Mouse (Mus musculus) G1E-ER4 (cell line): ENCODE measurements around the gene Gm30191. TPM values are rescaled to one million over a fixed set of nuclear protein-coding genes. Genes with fewer than 3 reads are reported as not detected.

ENCODE experiments used
- GATA1 ChIP-seq: IDR thresholded peaks from one replicate; pipeline ENCODE4 v1.8.0; 2012; ENCODE audit warnings: low read length, inconsistent platforms
- polyA plus RNA-seq: library from polyadenylated mRNA; stranded (reverse); fragments of >175 nt; gene quantifications from 2 replicates; pipeline ENCODE4 v1.2.3, GENCODE M21; 2012

The Gm30191 gene
- polyA plus RNA-seq, 1 experiment: not detected

- no peak for TF ChIP-seq GATA1
Measured at GRCm38 (mm10) chr4:134296523-134296922, 49.8 kb downstream of the Gm30191 start.

DNA sequence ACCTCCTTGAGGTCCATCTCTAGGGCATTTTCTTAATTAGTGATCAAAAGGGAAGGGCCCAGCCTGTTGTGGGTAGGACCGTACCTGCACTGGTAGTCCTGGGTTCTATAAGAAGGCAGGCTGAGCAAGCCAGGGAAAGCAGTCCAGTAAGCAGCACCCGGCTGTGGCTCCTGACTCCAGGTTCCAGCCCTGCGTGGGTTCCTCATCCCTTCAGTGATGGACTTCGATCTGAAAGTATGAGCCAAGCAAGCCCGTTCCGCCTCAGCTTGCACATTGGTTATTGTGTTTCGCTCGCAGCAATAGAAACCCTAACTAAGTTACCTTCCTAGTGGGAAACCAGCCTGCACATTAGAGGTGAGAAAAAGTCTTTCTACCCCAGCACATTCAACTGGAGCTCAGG, 50.6 kb downstream of the Gm30191 start:
- TF ChIP-seq GATA1: no peak

GRCm38 (mm10) chr4:134298626-134299497, 52.1 kb downstream of the Gm30191 start:
- TF ChIP-seq GATA1: no peak

DNA sequence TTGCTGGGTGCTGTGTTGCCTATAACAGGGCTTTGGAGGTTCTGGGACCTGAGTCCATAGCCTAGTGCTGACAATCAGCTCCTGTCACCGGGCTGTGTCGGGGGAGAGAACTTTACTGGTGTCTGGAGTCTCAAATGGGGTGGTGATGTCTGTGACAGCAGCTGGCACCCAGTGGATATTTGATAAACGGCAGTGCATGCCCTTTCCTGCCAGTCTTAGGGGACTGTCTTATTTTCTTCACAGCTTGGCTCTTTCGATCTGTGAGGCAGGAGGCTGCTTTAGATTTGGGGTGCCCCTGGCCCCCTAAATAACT, 52.7 kb downstream of the Gm30191 start:
- TF ChIP-seq GATA1: no peak

Other genes with a start within 250 kb of the Gm30191 start
- 24.0 and 27.2 TPM in 2 replicates for gene Dhdds, start 246.0 kb upstream of the Gm30191 start, polyA plus RNA-seq
- gene Lin28a, start 228.1 kb upstream of the Gm30191 start, polyA plus RNA-seq: not detected in 2 replicates
- gene Zfp683, start 193.1 kb upstream of the Gm30191 start, polyA plus RNA-seq: not detected in 2 replicates
- 0.13 TPM in 2 replicates for gene Crybg2, start 186.1 kb upstream of the Gm30191 start, polyA plus RNA-seq
- 0.18 TPM in 1 of 2 replicates, not detected in the other for gene Cd52, start 151.9 kb upstream of the Gm30191 start, polyA plus RNA-seq
- gene Ubxn11, start 144.4 kb upstream of the Gm30191 start, polyA plus RNA-seq: 6.2 and 11.1 TPM in 2 replicates
- gene Sh3bgrl3, start 118.1 kb upstream of the Gm30191 start, polyA plus RNA-seq: 86.9 and 168 TPM in 2 replicates
- gene Cep85, start 59.8 kb upstream of the Gm30191 start, polyA plus RNA-seq: 35.7 and 85.6 TPM in 2 replicates
- gene Gm7534, start 43.9 kb upstream of the Gm30191 start, polyA plus RNA-seq: not detected in 2 replicates
- gene Catsper4, start 19.6 kb upstream of the Gm30191 start, polyA plus RNA-seq: not detected in 2 replicates
- not detected in 2 replicates for gene Cnksr1, start 8.5 kb upstream of the Gm30191 start, polyA plus RNA-seq
- 0.05 TPM in 1 of 2 replicates, not detected in the other for gene E130218I03Rik, start 3.3 kb upstream of the Gm30191 start, polyA plus RNA-seq
- gene Zfp593, start 1.3 kb upstream of the Gm30191 start, polyA plus RNA-seq: 58.7 and 64.4 TPM in 2 replicates
- gene Grrp1, start 7.2 kb downstream of the Gm30191 start, polyA plus RNA-seq: not detected in 2 replicates
- 4.3 and 4.6 TPM in 2 replicates for gene Pdik1l, start 41.0 kb downstream of the Gm30191 start, polyA plus RNA-seq
- not detected in 2 replicates for gene Trim63, start 68.2 kb downstream of the Gm30191 start, polyA plus RNA-seq
- 0.25 and 0.57 TPM in 2 replicates for gene Slc30a2, start 96.2 kb downstream of the Gm30191 start, polyA plus RNA-seq
- gene Extl1, start 136.9 kb downstream of the Gm30191 start, polyA plus RNA-seq: not detected in 2 replicates
- 26.9 and 28.3 TPM in 2 replicates for gene Pafah2, start 149.4 kb downstream of the Gm30191 start, polyA plus RNA-seq
- 44.5 and 202 TPM in 2 replicates for gene Stmn1, start 221.4 kb downstream of the Gm30191 start, polyA plus RNA-seq
- gene Paqr7, start 249.8 kb downstream of the Gm30191 start, polyA plus RNA-seq: 4.1 and 4.3 TPM in 2 replicates